Mouse (Mus musculus) spleen, adult 18-20 months (tissue): ENCODE measurements around the gene Gabbr2.

Experiments used
- DNase-seq, 2 experiments: peaks; one replicate each; pipeline ENCODE4 v3.0.0; 2022; ENCODE audit warnings: mixed read lengths in 2 of 2

The Gabbr2 gene

DNA sequence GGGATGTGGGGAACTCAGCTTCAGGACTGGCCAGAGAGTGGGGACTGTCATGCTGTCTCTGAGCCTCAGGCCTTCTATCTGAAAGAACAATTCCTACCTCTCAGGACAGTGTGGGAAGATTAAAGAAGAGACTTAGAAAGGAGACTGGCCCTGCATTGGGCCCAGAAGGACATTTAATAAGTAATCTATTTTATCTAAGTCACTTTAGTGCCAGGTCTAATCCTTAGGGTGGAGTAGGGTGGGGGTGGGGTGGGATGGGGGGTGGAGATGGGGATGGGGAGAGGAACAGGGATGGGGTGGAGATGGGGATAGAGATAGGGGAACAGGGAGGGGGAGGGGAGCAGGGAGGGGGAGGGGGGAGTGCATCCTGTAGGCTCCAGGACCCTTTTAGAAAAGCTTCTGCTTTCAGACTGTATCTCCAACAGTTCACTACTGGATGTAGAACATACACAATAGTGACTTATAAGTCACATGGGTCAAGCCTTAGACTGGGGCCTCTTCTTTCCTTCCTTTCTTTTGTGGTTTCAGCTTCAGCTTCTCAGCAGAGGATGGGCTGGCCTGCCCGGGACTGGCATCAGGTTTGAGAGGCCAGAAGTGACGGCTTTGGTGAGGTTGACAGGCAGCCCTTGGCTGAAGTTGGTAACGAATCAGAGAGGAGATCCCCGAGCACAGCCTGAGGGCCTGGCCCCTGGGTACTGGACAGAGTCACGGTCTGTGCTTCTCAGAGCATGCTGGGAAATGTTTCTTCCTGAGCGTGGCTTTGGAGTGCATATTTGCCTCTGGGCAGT lies 237.1 kb downstream of the Gabbr2 start:
- no peak for DNase-seq

DNA sequence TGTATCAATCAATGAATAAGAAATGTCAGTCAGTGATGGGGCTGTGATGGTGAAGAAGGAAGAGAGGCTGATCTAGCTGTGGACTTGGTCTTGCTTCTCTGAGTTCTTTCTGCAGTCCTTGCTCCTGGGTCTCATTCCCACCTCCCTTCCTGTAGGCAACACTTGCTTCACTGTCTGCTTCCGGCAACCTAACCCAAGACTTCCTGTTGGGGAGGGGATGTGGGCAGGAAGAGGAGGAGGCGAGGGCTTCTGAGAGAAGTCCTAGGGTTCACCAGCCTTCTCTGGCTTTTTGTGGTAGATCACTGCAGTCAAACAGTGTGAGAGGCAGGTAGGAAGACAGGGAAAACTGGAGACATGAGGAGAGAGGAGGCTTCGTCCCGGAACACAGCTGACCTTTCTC lies 239.4 kb downstream of the Gabbr2 start:
- no peak for DNase-seq

- no peak for DNase-seq
These were observed 242.7 kb downstream of the Gabbr2 start for GRCm38 (mm10) chr4:46749015-46749414.

- DNase-seq = no peak
These were observed 244.5 kb downstream of the Gabbr2 start for GRCm38 (mm10) chr4:46747007-46747746.

DNA sequence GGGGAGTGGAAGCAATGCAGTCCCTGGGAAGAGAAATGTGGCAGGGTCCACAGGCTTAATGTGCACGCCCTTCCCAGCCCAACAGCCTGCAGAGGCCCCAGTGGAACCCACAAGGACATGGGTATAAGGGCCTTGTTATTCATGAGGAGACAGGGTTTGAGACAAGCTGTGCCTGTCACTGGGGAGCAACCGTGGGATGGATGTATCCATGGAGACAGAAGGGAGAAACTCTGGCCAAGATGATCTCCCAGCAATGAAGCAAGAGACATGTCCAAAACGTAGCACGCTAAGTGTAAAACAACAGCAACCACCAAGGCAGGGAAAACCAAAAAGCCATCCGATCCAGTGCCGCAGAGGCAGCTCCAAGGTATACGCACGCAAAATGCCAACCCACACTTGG lies 246.1 kb downstream of the Gabbr2 start:
- no peak for DNase-seq

DNA sequence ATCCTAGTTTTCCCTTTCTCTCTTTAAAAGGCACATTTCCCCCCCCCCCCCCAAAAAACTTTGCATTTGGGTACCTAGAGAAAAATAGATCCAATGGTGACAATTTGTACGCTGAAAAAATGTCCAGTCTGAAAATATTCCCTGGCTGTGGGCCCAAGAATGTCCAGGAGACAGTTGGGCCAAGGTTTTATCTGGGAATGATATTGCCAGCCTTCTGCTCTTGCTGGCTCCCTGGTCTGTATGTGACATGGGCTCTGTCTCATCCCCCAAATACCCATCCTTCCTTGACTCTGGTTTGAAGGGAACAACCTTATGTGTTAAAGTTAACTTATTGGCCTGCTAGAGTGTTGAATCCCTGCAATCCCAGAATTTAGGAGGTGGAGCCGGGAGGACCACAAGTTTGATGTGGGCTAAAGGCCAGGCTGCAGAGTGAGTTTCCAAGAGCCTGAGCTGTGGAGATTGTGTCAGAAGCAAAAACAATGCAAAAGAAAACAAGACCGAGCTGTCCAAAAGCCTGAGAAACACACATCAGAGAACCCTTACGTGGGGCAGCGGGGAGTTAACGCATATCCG lies 247.0 kb downstream of the Gabbr2 start:
- DNase-seq = no peak

DNA sequence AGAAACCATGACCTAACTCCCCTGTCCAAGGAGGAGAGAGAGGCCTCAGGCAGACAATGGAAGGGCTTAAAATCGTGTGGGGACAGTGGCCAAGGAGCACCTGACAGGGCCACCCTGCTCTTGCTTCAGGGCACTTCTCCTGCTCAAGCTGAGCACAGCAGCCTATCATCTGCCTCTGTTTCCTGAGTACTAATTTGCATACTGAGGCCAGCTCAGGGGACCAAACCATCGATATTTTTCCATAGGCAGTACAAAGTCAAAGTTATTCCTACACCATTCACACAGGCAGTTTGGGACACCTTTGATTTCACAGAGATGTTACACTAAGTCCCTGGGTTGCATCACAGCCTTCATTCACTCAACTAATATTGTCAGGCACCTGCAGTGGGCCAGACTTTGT lies 249.1 kb downstream of the Gabbr2 start:
- no peak for DNase-seq

DNA sequence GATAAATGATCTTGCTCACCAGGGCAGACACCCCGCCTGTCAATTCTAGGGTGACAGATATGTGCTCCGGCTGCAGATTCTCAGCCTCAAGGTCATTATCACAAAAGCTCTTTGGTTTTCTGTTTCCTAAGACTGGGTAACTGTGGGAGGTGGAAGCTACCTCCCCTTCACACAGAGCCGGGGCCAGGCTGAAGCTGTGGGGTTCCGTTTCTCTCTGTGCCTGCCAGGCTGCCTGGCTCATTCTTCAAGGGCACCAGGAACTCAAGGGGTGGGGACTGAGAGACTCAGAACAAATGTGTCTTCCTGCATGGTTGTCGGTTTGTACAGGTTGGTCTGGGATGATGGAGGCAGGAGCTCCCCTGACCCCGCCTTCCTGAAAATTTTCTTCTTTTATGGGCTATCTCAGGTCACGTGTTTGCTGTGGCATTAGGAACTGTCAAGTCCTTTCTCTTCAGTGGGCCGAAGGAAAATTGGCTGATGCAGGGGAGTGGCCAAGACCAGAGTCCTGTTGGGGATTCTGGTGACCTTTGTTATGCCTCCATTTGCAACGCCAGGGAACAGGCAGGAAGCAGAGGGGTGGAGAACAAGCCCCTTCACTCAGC lies 254.7 kb downstream of the Gabbr2 start:
- DNase-seq = no peak

GRCm38 (mm10) chr4:46734906-46735305 lies 256.8 kb downstream of the Gabbr2 start:
- no peak for DNase-seq

DNA sequence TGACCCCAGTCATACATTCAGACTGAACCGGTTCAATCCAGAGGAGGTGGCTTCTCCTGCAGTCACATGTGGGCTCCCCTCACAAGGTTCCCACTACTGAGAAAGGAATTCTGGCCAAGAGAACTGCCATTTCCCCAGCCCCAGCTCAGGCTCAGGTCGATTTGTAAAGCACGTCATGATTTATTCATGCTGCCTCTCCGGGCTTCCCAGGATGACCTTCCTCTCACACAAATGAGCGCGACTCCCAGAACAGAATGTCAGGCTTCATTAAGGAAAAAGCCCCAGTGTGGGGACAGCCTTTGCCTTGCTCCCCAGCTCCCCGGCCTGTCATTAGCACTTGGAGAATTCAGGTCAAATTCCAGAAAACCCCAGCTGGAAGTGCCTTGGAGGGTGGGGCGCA lies 260.1 kb downstream of the Gabbr2 start:
- DNase-seq = no peak

GRCm38 (mm10) chr4:46729306-46730042 lies 262.2 kb downstream of the Gabbr2 start:
- DNase-seq = no peak

DNA sequence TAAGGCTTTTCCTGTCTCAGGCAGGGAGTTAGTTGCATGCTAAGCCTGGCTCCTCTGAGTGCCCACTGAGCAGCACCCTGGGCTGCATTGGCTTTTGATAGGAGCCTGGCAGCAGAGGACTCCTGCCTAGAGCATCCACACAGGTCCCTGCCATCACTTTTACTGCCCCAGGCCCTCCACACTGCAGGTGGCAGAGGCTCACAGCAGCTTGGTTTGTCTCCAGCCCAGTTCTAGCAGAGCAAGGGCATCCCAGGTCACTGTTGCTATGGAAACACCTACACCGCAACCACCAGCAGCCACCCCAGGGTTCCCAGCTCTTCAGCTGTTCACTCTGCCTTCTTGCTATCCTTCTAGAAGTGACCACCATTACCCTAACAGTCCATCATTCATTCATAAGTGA lies 263.4 kb downstream of the Gabbr2 start:
- no peak for DNase-seq

DNA sequence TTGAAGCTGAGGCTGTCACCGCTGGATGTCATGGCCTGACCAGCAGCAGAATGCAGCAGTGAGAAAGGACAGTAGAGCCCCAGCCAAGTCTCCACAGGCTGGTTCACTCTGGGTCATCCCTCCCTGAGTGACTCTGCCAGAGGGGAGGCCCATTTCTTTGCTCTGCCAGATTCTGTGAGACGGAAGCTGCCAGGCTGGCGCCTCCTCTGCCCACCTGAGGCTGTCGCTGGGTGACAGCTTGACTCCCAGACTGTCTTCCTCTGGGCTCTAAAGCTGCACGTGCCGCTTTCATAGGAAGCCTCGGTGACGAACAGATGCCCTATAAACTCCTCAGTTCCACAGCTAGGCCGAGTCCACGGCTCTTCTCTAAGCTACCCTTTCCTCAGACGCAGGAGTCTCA lies 264.5 kb downstream of the Gabbr2 start:
- DNase-seq = no peak

DNA sequence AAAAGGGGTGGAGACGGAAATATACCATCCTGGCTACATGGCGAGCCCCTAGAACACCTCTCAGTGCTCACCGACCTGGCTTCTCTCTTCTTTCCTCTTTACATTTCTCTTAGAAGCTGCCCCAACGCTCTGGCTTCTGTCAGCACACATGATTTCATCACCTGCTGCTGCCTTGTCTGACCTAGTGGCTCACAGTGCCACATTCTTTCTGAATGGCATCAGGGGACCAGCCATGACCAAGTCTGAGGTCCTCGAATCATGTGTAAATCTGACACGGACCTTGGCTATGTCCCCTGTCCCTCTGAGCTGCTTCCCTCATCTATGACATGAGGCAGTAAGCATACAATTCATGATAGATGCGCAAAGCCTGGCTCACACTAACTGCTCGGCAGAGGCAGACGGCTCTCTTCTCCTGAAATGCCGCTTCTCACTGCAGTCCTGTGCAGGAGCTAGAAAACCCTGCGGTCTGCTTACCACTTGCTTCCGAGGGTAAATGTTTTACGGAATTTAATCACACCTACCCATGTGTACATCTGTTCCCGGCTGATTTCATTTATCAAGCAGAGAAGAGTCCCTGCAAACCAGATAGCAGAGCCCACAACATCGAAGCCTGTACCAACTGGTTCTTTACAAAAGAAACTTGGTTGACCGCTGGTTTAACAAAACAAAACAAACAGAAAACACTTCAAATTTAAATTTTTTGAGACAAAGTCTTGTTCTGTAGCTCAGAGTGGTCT lies 270.7 kb downstream of the Gabbr2 start:
- DNase-seq = no peak

DNA sequence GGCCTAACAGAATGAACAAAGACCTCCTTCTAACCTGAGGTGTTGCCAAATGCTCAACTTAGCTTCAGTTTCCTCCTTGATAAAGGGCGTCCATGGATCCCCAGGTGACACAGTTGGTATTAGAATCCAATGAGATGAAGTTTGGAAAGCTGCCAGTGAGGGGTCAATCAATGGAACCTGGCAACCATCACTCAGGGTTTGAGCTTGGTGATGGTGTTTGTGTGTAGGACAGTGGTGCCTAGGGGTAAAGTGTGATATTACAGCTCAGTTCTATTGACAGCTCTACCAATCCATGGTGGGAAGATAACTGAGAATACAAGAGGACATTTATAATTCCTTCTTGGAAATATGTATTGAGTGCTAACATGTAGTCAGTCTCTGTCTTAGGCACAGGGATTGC lies 271.6 kb downstream of the Gabbr2 start:
- no peak for DNase-seq

- DNase-seq = no peak
These were observed 273.0 kb downstream of the Gabbr2 start for GRCm38 (mm10) chr4:46718624-46719023.

GRCm38 (mm10) chr4:46717156-46717555 lies 274.5 kb downstream of the Gabbr2 start:
- no peak for DNase-seq

DNA sequence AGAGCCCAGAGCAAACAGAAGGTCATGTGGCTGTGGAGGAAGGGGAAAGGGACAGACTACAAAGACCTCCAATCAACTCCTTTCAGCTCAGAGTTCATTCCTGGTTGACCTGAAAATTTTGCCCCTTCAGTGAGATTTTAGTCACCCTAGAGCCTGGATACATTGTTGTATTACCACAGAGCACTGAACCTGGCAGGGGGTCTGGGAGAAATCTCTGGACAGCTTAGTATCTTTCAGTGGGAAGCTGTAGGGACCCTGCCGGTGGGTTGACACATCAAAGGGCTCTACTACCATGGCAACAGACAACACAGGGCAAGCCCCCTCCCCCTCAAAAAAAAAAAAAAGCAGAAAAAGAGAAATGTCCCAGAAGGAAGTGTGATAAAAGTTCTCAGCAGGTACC lies 275.3 kb downstream of the Gabbr2 start:
- no peak for DNase-seq

GRCm38 (mm10) chr4:46710523-46710922 lies 281.1 kb downstream of the Gabbr2 start:
- DNase-seq = no peak

DNA sequence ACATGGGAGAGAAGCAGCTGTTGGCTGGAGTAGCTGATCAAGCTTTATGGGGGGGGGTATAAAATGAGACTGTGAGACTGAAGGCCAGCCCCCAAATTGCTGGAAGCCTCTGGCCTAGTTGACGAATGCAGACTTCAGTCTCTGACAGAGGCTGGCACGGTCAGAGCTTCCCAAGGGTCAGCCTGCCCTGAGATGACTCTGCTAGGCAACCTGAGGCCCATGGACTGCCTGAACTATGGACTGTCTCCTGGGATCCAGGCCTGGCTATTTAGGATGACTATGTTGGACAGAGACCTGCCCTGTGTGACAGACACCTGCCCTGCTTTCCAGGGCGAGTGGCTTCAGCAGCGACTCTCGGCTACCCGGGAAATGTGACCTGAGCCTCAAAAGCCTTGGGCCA lies 281.7 kb downstream of the Gabbr2 start:
- no peak for DNase-seq

DNA sequence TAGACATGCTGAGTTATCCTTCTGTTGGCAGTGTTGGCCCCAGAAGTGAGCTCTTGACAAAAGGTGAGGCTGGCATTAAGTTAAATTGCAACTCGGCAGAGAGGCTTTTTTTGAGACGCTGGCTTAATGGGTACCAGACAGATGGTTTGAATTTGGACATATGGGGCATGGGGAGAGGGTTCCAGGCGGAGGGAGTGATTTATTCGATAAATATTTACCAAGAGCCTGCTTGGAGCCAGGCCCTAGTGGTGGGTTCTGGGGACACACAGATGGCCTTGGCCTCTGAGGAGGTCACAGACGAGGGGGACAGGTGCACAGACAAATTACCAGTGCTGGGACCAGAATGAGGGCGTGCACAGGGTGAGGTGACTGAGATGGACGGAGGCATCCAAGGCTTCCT lies 282.2 kb downstream of the Gabbr2 start:
- no peak for DNase-seq

DNA sequence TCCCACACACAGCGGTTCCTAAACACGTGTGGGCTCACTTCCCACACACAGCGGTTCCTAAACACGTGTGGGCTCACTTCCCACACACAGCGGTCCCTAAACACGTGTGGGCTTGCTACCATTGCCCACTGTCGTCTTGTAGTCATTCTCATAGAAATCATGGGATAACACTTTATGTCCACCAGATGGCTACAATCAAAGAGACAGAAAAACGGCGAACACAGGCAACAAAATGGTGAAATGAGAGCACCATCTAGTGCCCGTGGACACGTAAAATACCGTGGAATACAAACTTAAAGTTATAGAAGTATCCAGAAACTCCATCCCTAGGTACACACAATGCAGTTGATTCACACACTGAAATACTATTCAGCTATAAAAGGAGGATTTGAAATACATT lies 285.9 kb downstream of the Gabbr2 start:
- no peak for DNase-seq
